Mouse (Mus musculus) spleen, adult 2 months (tissue): Measurements from ENCODE around the gene Iqcd. TPM values are rescaled to one million over a fixed set of nuclear protein-coding genes. Genes with fewer than 3 reads are reported as not detected.

ENCODE experiments used
- DNase-seq, 2 experiments: peaks; one replicate each; pipeline versions ENCODE4 v3.0.0 to v3.0.0-alpha.2; 2012 to 2021; ENCODE audit warnings: low spot score in 2 of 2, low read depth in 1 of 2
- H3K27ac ChIP-seq: fragments of 200-500 bp; 2 replicates; pipeline ENCODE4 v1.5.1; 2012; ENCODE audit warnings: low read length, inconsistent platforms; ENCODE audit not compliant: insufficient read depth
- H3K27me3 ChIP-seq: fragments of 200-500 bp; 2 replicates; pipeline ENCODE4 v1.6.1; 2012; ENCODE audit warnings: mild to moderate bottlenecking, moderate library complexity, low read length, inconsistent platforms; ENCODE audit not compliant: control insufficient read depth, insufficient read depth
- H3K36me3 ChIP-seq: fragments of 200-500 bp; 2 replicates; pipeline ENCODE4 v1.6.1; 2012; ENCODE audit warnings: mild to moderate bottlenecking, low read length, inconsistent platforms; ENCODE audit not compliant: control insufficient read depth, insufficient read depth
- H3K4me1 ChIP-seq: fragments of 200-500 bp; 2 replicates; pipeline ENCODE4 v1.6.1; 2011; ENCODE audit warnings: inconsistent platforms; ENCODE audit not compliant: control insufficient read depth, insufficient read depth, insufficient read length
- H3K4me3 ChIP-seq: fragments of 200-500 bp; 2 replicates; pipeline ENCODE4 v1.5.1; 2011; ENCODE audit warnings: mild to moderate bottlenecking, inconsistent platforms; ENCODE audit not compliant: insufficient read depth, insufficient read length; ENCODE audit errors: extremely low read depth
- CTCF ChIP-seq: fragments of 200-500 bp; IDR thresholded peaks from 2 replicates; pipeline ENCODE4 v1.5.1; 2011; ENCODE audit warnings: mild to moderate bottlenecking, inconsistent platforms; ENCODE audit not compliant: insufficient read depth, insufficient read length, insufficient replicate concordance; ENCODE audit errors: extremely low read depth
- POLR2A ChIP-seq: fragments of 200-500 bp; IDR thresholded peaks from 2 replicates; pipeline ENCODE4 v1.6.1; 2011; ENCODE audit warnings: low read depth, low read length, inconsistent platforms
- WGBS: fragments of 180-500 bp; shearing (Covaris S2); methylation state at CpG from one replicate; pipeline ENCODE4 v1.1.7; 2018; 5-methylcytosine and 5-hydroxymethylcytosine counted together
- polyA plus RNA-seq: library from polyadenylated mRNA; depleted of rRNA; stranded (reverse); fragments of >200 nt; gene quantifications from 2 replicates; pipeline ENCODE4 v1.2.3, GENCODE M21; 2012; rRNA removed

The Iqcd gene
- polyA plus RNA-seq, result 0.38 and 0.40 TPM in 2 replicates

- H3K4me3 ChIP-seq, result peak within 1 kb of the TSS; percentile 77
- H3K27ac ChIP-seq, result peak within 1 kb of the TSS; percentile 79
- DNase-seq, result peak; percentile 99
- TF ChIP-seq CTCF (no peak), POLR2A (peak; percentile 97)
- peaks cover 13% of the 10 kb centered on the region; the same call in 1 of the 2 replicates for H3K4me1 ChIP-seq
- no peaks in the 10 kb centered on the region for H3K27me3 ChIP-seq
- WGBS, result under 1% methylated on average over 35 of the region's 35 CpGs
- H3K36me3 ChIP-seq, result peaks cover 10% of the 10 kb centered on the region
Observed at GRCm38 (mm10) chr5:120588569-120589094, at the start of gene Iqcd, which contains the start of gene Tpcn1. Gene Iqcd (plus strand): TSS chr5:120589016. Gene Tpcn1 (minus strand): TSS chr5:120588673.

GRCm38 (mm10) chr5:120548236-120548850 is 40.5 kb upstream of the Iqcd start:
- WGBS, result 97% methylated on average over 11 of the region's 11 CpGs

GRCm38 (mm10) chr5:120550137-120550536 is 38.7 kb upstream of the Iqcd start:
- H3K4me1 ChIP-seq, result no peaks in the 10 kb centered on the region
- H3K27me3 ChIP-seq, result no peaks in the 10 kb centered on the region
- TF ChIP-seq CTCF, result no peak
- TF ChIP-seq POLR2A, result no peak
- no peak for DNase-seq
- H3K27ac ChIP-seq, result no peak overlapping the region
- no peak overlapping the region for H3K4me3 ChIP-seq
- peaks cover 21% of the 10 kb centered on the region for H3K36me3 ChIP-seq
- WGBS, result 91% methylated on average over 5 of the region's 5 CpGs

More at GRCm38 (mm10) chr5:120548236-120548850, 40.5 kb upstream of the Iqcd start:
- H3K4me1 ChIP-seq, result no peaks in the 10 kb centered on the region
- no peak overlapping the region for H3K27ac ChIP-seq
- no peak overlapping the region for H3K4me3 ChIP-seq
- H3K27me3 ChIP-seq, result no peaks in the 10 kb centered on the region
- H3K36me3 ChIP-seq, result peaks cover 14% of the 10 kb centered on the region
- no peak for DNase-seq
- TF ChIP-seq POLR2A (no peak), CTCF (no peak)

GRCm38 (mm10) chr5:120550673-120551072 is 38.1 kb upstream of the Iqcd start:
- no peak for TF ChIP-seq CTCF
- no peak for TF ChIP-seq POLR2A
- no peaks in the 10 kb centered on the region for H3K27me3 ChIP-seq
- 98% methylated on average over 5 of the region's 5 CpGs for WGBS

GRCm38 (mm10) chr5:120555871-120556270 is 32.9 kb upstream of the Iqcd start:
- H3K36me3 ChIP-seq, result peaks cover 32% of the 10 kb centered on the region
- no peak for DNase-seq
- 96% methylated on average over 24 of the region's 24 CpGs for WGBS

More at GRCm38 (mm10) chr5:120550673-120551072, 38.1 kb upstream of the Iqcd start:
- no peak for DNase-seq
- Histone ChIP-seq H3K27ac (no peak overlapping the region), H3K36me3 (peaks cover 25% of the 10 kb centered on the region), H3K4me1 (no peaks in the 10 kb centered on the region), H3K4me3 (no peak overlapping the region)

GRCm38 (mm10) chr5:120558041-120558440 is 30.8 kb upstream of the Iqcd start:
- 80% methylated on average over 8 of the region's 8 CpGs for WGBS
- no peak for TF ChIP-seq CTCF
- no peak for TF ChIP-seq POLR2A
- no peak for DNase-seq
- Histone ChIP-seq H3K36me3 (peaks cover 30% of the 10 kb centered on the region), H3K27ac (no peak overlapping the region), H3K4me1 (peaks cover 6% of the 10 kb centered on the region), H3K27me3 (no peaks in the 10 kb centered on the region), H3K4me3 (no peak overlapping the region)

More at GRCm38 (mm10) chr5:120555871-120556270, 32.9 kb upstream of the Iqcd start:
- no peak for TF ChIP-seq CTCF
- TF ChIP-seq POLR2A, result no peak
- H3K27ac ChIP-seq, result no peak overlapping the region
- no peaks in the 10 kb centered on the region for H3K27me3 ChIP-seq
- no peaks in the 10 kb centered on the region; the same call in 1 of the 2 replicates for H3K4me1 ChIP-seq
- H3K4me3 ChIP-seq, result no peak overlapping the region

- no peak for TF ChIP-seq POLR2A
- no peak for TF ChIP-seq CTCF
- Histone ChIP-seq H3K36me3 (peaks cover 23% of the 10 kb centered on the region), H3K27ac (no peak overlapping the region), H3K4me3 (no peak overlapping the region), H3K4me1 (peaks cover 6% of the 10 kb centered on the region), H3K27me3 (no peaks in the 10 kb centered on the region)
- DNase-seq, result peak in 1 of 2 experiments; percentile 29
- 21% methylated on average over 14 of the region's 14 CpGs for WGBS
Observed at GRCm38 (mm10) chr5:120558762-120559161, 30.1 kb upstream of the Iqcd start.
